Comparison of ENCODE assay signal across 19 mouse cellular contexts in the genomic region with DNA sequence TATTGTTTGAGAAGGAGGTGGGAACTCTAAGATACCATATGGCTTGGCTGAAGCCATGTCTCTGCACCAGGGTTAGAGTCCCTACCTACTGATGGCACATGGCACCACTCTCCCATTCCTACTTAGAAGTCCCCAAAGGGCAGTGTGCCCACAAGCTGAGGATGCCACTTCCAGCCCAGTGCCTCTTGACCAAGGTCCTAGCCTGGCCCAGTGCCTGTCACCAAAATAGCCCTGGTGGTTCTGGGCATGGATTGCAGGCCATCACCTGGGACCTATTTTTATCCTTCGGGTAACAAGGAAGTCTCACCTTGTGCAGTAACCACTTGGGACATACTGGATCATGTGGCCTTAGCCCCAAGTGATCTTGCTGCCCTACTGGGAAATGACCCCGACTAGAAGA. TPM values are rescaled to one million over a fixed set of nuclear protein-coding genes. Genes with fewer than 3 reads are reported as not detected.
A peak's percentile ranks its signal among the peaks of the same experiment; 100 is the strongest.
DNase-seq lines count a peak whose midpoint lies in the region; ATAC-seq and TF ChIP-seq lines count a peak whose summit lies in the region.
"Had no signal": no experiment of that assay in that cellular context is flagged by ENCODE, and none has a peak within 500 bp of the region (broad histone marks: within the 10 kb centered on the region; RNA-seq: fewer than 3 reads in every experiment).

No protein-coding gene starts in this region.

- peak overlapping the region; percentile 98 for H3K27ac ChIP-seq in heart, embryonic 15.5 days
- no peak overlapping the region for H3K27ac ChIP-seq in stomach, postnatal 0 days (replicated peaks)
- H3K27ac ChIP-seq: forebrain, embryonic 12.5 days; hindbrain, embryonic 14.5 days had no signal

- no peaks in the 10 kb centered on the region for H3K9me3 ChIP-seq in heart, embryonic 15.5 days (replicated peaks)
- H3K9me3 ChIP-seq in stomach, postnatal 0 days (ENCODE audit: control insufficient read depth, low read length): no peaks in the 10 kb centered on the region
- H3K9me3 ChIP-seq: forebrain, embryonic 12.5 days had no signal

- no peak for ATAC-seq in heart, embryonic 15.5 days (replicated peaks; ENCODE audit: insufficient number of reproducible peaks, insufficient read depth, low FRiP score, low read depth)
- no peak for ATAC-seq in stomach, postnatal 0 days (ENCODE audit: low FRiP score, low TSS enrichment)
- ATAC-seq: liver, postnatal 0 days had no signal

- no peak overlapping the region for H3K9ac ChIP-seq in heart, embryonic 15.5 days
- H3K9ac ChIP-seq in stomach, postnatal 0 days (ENCODE audit: low read length): no peak overlapping the region
- H3K9ac ChIP-seq: forebrain, embryonic 12.5 days; hindbrain, embryonic 14.5 days; liver, postnatal 0 days had no signal

- intact Hi-C loops in left cerebral cortex, postnatal 36 days (cut with DNase I): no loop called here

- H3K4me1 ChIP-seq in heart, embryonic 15.5 days (replicated peaks): peaks cover 84% of the 10 kb centered on the region
- no peaks in the 10 kb centered on the region for H3K4me1 ChIP-seq in stomach, postnatal 0 days (replicated peaks; ENCODE audit: control insufficient read depth, insufficient read depth)

- no peaks in the 10 kb centered on the region for H3K36me3 ChIP-seq in heart, embryonic 15.5 days
- H3K36me3 ChIP-seq in stomach, postnatal 0 days (ENCODE audit: control insufficient read depth, insufficient read depth, low read length): no peaks in the 10 kb centered on the region
- H3K36me3 ChIP-seq: forebrain, embryonic 12.5 days had no signal

- no peak for TF ChIP-seq EP300 in stomach, postnatal 0 days (optimal IDR thresholded peaks at IDR 0.05)

- no peak overlapping the region for H3K4me3 ChIP-seq in heart, embryonic 15.5 days
- H3K4me3 ChIP-seq in stomach, postnatal 0 days (ENCODE audit: low read depth, low read length): no peak overlapping the region
- H3K4me3 ChIP-seq: forebrain, embryonic 12.5 days had no signal

- no peaks in the 10 kb centered on the region for H3K27me3 ChIP-seq in heart, embryonic 15.5 days
- H3K27me3 ChIP-seq in stomach, postnatal 0 days (ENCODE audit: control insufficient read depth, insufficient read depth, low read length): no peaks in the 10 kb centered on the region

- peak; percentile 37 to 44 for DNase-seq in cerebellum, adult 18-20 months
- peak; percentile 77 to 79 for DNase-seq in cerebellum, postnatal 14 days
- DNase-seq in heart, adult 11 months: peak; percentile 99
- DNase-seq in stomach, postnatal 0 days (ENCODE audit: low spot score): no peak
- DNase-seq in c-Kit-positive CD71-positive TER-119-positive erythroid progenitor cells, embryonic 14.5 days (ENCODE audit: low spot score): no peak
- no peak for DNase-seq in left cerebral cortex, postnatal 36 days (ENCODE audit: low spot score in 2 of 2)
- no peak for DNase-seq in left cerebral cortex, adult 8-10 months (ENCODE audit: low spot score in 2 of 2)
- DNase-seq: adrenal gland, postnatal 25 days; kidney, adult 18-20 months; liver, postnatal 0 days; lung, postnatal 4 days; midbrain, embryonic 14.5 days had no signal

- 43% methylated on average over 2 of the region's 2 CpGs for WGBS in heart, embryonic 15.5 days
- 86% methylated on average over 2 of the region's 2 CpGs for WGBS in stomach, postnatal 0 days

- H3K4me2 ChIP-seq in heart, embryonic 15.5 days: peak overlapping the region; percentile 56
- H3K4me2 ChIP-seq in stomach, postnatal 0 days (replicated peaks; ENCODE audit: low read depth): no peak overlapping the region
- H3K4me2 ChIP-seq: forebrain, embryonic 12.5 days; hindbrain, embryonic 14.5 days had no signal

- TF ChIP-seq CTCF in stomach, postnatal 0 days (IDR thresholded peaks at IDR 0.05; ENCODE audit: low read depth): no peak

RNA-seq across cellular contexts. Expression of a gene that starts 16.3 kb away (rescaled TPM):
- polyA plus RNA-seq in heart, embryonic 15.5 days (2015; fragmentation: Nextera tagmentation; extraction: Ambion mirVana): 17.7 and 20.2 TPM in 2 replicates
- polyA plus RNA-seq in stomach, postnatal 0 days (2015; fragmentation: Nextera tagmentation; extraction: Ambion mirVana): 0.30 TPM in 2 replicates
- not detected for total RNA-seq in left cerebral cortex, postnatal 36 days (2021)
- not detected for total RNA-seq in left cerebral cortex, adult 8-10 months (2022)
- total RNA-seq: adrenal gland, postnatal 25 days; ES-E14 had no signal
- polyA plus RNA-seq: C2C12; forebrain, embryonic 12.5 days; hindbrain, embryonic 14.5 days; midbrain, embryonic 14.5 days; neural tube, embryonic 11.5 days; testis, adult 2 months had no signal

RNA-seq across cellular contexts. Expression of a gene that starts 16.7 kb away (rescaled TPM):
- 5.8 and 7.3 TPM in 2 replicates for polyA plus RNA-seq in heart, embryonic 15.5 days (2015; fragmentation: Nextera tagmentation; extraction: Ambion mirVana)
- 5.5 and 6.2 TPM in 2 replicates for polyA plus RNA-seq in stomach, postnatal 0 days (2015; fragmentation: Nextera tagmentation; extraction: Ambion mirVana)
- total RNA-seq in left cerebral cortex, postnatal 36 days (2021): 1 to 10 TPM; 8.1 to 9.0 TPM
- total RNA-seq in left cerebral cortex, adult 8-10 months (2022): 10 to 100 TPM in 3 of 4 experiments, 1 to 10 TPM in 1; 9.0 to 11.6 (median 10.4) TPM

RNA-seq across cellular contexts. Expression of a gene that starts 23.2 kb away (rescaled TPM):
- 272 and 277 TPM in 2 replicates for polyA plus RNA-seq in heart, embryonic 15.5 days (2015; fragmentation: Nextera tagmentation; extraction: Ambion mirVana)
- 10.3 and 12.8 TPM in 2 replicates for polyA plus RNA-seq in stomach, postnatal 0 days (2015; fragmentation: Nextera tagmentation; extraction: Ambion mirVana)
- total RNA-seq in left cerebral cortex, postnatal 36 days (2021): 1 to 10 TPM; 3.5 to 4.4 TPM
- 1 to 10 TPM; 2.0 to 3.3 (median 2.5) TPM for total RNA-seq in left cerebral cortex, adult 8-10 months (2022)

RNA-seq across cellular contexts. Expression of a gene that starts 33.8 kb away (rescaled TPM):
- 158 and 190 TPM in 2 replicates for polyA plus RNA-seq in heart, embryonic 15.5 days (2015; fragmentation: Nextera tagmentation; extraction: Ambion mirVana)
- polyA plus RNA-seq in stomach, postnatal 0 days (2015; fragmentation: Nextera tagmentation; extraction: Ambion mirVana): 71.2 and 76.1 TPM in 2 replicates
- total RNA-seq in left cerebral cortex, postnatal 36 days (2021): 10 to 100 TPM; 31.4 to 33.5 TPM
- total RNA-seq in left cerebral cortex, adult 8-10 months (2022): 10 to 100 TPM; 28.4 to 34.8 (median 31.5) TPM

Comparison
In these comparisons a context has a peak if more than half of its experiments do, and no peak if none do; other contexts are left out.
1. DNase-seq: peak in cerebellum, adult 18-20 months (2 of 2), cerebellum, postnatal 14 days (2 of 2) and heart, adult 11 months (single experiment); none in stomach, postnatal 0 days (single experiment), c-Kit-positive CD71-positive TER-119-positive erythroid progenitor cells, embryonic 14.5 days (single experiment), left cerebral cortex, postnatal 36 days (0 of 2) and left cerebral cortex, adult 8-10 months (0 of 2).